Mouse (Mus musculus): ENCODE data around the gene Ddah2.

Gene Ddah2

GRCm38 (mm10) chr17:35058911-35059892, at the start of gene Ddah2:
Gene Ddah2, plus strand, starts transcription at chr17:35059035.
- DNase-seq (ENCODE audit: low spot score in 2 of 2), result peak; percentile 78 to 80

- no peak for DNase-seq (ENCODE audit: low spot score in 2 of 2)
Observed at GRCm38 (mm10) chr17:35009586-35009985, 49.2 kb upstream of the Ddah2 start.

GRCm38 (mm10) chr17:35011440-35011839, 47.4 kb upstream of the Ddah2 start:
- no peak for DNase-seq (ENCODE audit: low spot score in 2 of 2)

GRCm38 (mm10) chr17:35012430-35012829, 46.4 kb upstream of the Ddah2 start:
- no peak for DNase-seq (ENCODE audit: low spot score in 2 of 2)

- DNase-seq (ENCODE audit: low spot score in 2 of 2), result no peak
Observed at GRCm38 (mm10) chr17:35013221-35013620, 45.6 kb upstream of the Ddah2 start.

GRCm38 (mm10) chr17:35015296-35015695, 43.5 kb upstream of the Ddah2 start:
- no peak for DNase-seq (ENCODE audit: low spot score in 2 of 2)

- DNase-seq (ENCODE audit: low spot score in 2 of 2), result peak; percentile 49 to 60
Observed at GRCm38 (mm10) chr17:35016376-35016775, 42.5 kb upstream of the Ddah2 start, which contains the start of gene Vwa7. Gene Vwa7, plus strand, starts transcription at chr17:35016579.

GRCm38 (mm10) chr17:35016791-35017705, 41.8 kb upstream of the Ddah2 start:
- peak in 1 of 2 experiments; percentile 29 for DNase-seq (ENCODE audit: low spot score in 2 of 2)

- DNase-seq (ENCODE audit: low spot score in 2 of 2), result no peak
Observed at GRCm38 (mm10) chr17:35017706-35018030, 41.2 kb upstream of the Ddah2 start.

GRCm38 (mm10) chr17:35018171-35018570, 40.7 kb upstream of the Ddah2 start:
- no peak for DNase-seq (ENCODE audit: low spot score in 2 of 2)

- DNase-seq (ENCODE audit: low spot score in 2 of 2), result no peak
Observed at GRCm38 (mm10) chr17:35019894-35020293, 38.9 kb upstream of the Ddah2 start.

- no peak for DNase-seq (ENCODE audit: low spot score in 2 of 2)
Observed at GRCm38 (mm10) chr17:35020551-35020950, 38.3 kb upstream of the Ddah2 start.

GRCm38 (mm10) chr17:35021163-35021808, 37.5 kb upstream of the Ddah2 start:
- DNase-seq (ENCODE audit: low spot score in 2 of 2), result peak; percentile 74 to 83

GRCm38 (mm10) chr17:35021842-35022477, 36.9 kb upstream of the Ddah2 start:
- DNase-seq (ENCODE audit: low spot score in 2 of 2), result no peak

GRCm38 (mm10) chr17:35022541-35023060, 36.2 kb upstream of the Ddah2 start:
- DNase-seq (ENCODE audit: low spot score in 2 of 2), result no peak

- DNase-seq (ENCODE audit: low spot score in 2 of 2), result no peak
Observed at GRCm38 (mm10) chr17:35023221-35023620, 35.6 kb upstream of the Ddah2 start.

- DNase-seq (ENCODE audit: low spot score in 2 of 2), result no peak
Observed at GRCm38 (mm10) chr17:35023756-35024155, 35.1 kb upstream of the Ddah2 start.

- DNase-seq (ENCODE audit: low spot score in 2 of 2), result no peak
Observed at GRCm38 (mm10) chr17:35024261-35024660, 34.6 kb upstream of the Ddah2 start.

GRCm38 (mm10) chr17:35024691-35025488, 33.9 kb upstream of the Ddah2 start:
- DNase-seq (ENCODE audit: low spot score in 2 of 2), result no peak

- DNase-seq (ENCODE audit: low spot score in 2 of 2), result no peak
Observed at GRCm38 (mm10) chr17:35026206-35026605, 32.6 kb upstream of the Ddah2 start.

Measured in urinary bladder, adult 18-20 months (tissue).